Mouse (Mus musculus) CH12.LX (cell line): ENCODE results near the gene Gm17087.

Source experiments
- CHD1 ChIP-seq: IDR thresholded peaks from 2 replicates; pipeline ENCODE4 v1.6.1; 2012; ENCODE audit warnings: low read depth, low read length, improper control_type of control experiment, inconsistent platforms
- CHD2 ChIP-seq: IDR thresholded peaks from 2 replicates; pipeline ENCODE4 v1.6.1; 2011; ENCODE audit warnings: low read length, improper control_type of control experiment
- CTCF ChIP-seq, 2 experiments: IDR thresholded peaks in 1 of 2; conservative IDR thresholded peaks in 1 of 2; 2 replicates each; pipeline ENCODE4 v1.5.1; 2011 to 2012; ENCODE audit warnings: low read depth in 2 of 2, low read length in 2 of 2, improper control_type of control experiment in 1 of 2, inconsistent platforms in 1 of 2, mild to moderate bottlenecking in 1 of 2, moderate library complexity in 1 of 2
- EP300 ChIP-seq: IDR thresholded peaks from 2 replicates; pipeline ENCODE4 v1.6.1; 2011; ENCODE audit warnings: low read length, improper control_type of control experiment
- POLR2A ChIP-seq: IDR thresholded peaks from 2 replicates; pipeline ENCODE4 v1.6.1; 2011; ENCODE audit warnings: low read depth, mild to moderate bottlenecking, improper control_type of control experiment, low read length
- SMC3 ChIP-seq: IDR thresholded peaks from 2 replicates; pipeline ENCODE4 v1.6.1; 2011; ENCODE audit warnings: low read depth, low read length, improper control_type of control experiment
- UBTF ChIP-seq: IDR thresholded peaks from 2 replicates; pipeline ENCODE4 v1.6.1; 2012; ENCODE audit warnings: low read depth, mild to moderate bottlenecking, inconsistent platforms, low read length, improper control_type of control experiment, moderate library complexity
- USF2 ChIP-seq: conservative IDR thresholded peaks from 2 replicates; pipeline ENCODE4 v1.6.1; 2011; ENCODE audit warnings: low read depth, low read length, improper control_type of control experiment
- ZC3H11A ChIP-seq: IDR thresholded peaks from 2 replicates; pipeline ENCODE4 v1.6.1; 2012; ENCODE audit warnings: low read depth, mild to moderate bottlenecking, inconsistent platforms, low read length, improper control_type of control experiment
- ZKSCAN1 ChIP-seq: IDR thresholded peaks from 2 replicates; pipeline ENCODE4 v1.6.1; 2012; ENCODE audit warnings: low read depth, inconsistent platforms, low read length, improper control_type of control experiment, borderline replicate concordance

DNA sequence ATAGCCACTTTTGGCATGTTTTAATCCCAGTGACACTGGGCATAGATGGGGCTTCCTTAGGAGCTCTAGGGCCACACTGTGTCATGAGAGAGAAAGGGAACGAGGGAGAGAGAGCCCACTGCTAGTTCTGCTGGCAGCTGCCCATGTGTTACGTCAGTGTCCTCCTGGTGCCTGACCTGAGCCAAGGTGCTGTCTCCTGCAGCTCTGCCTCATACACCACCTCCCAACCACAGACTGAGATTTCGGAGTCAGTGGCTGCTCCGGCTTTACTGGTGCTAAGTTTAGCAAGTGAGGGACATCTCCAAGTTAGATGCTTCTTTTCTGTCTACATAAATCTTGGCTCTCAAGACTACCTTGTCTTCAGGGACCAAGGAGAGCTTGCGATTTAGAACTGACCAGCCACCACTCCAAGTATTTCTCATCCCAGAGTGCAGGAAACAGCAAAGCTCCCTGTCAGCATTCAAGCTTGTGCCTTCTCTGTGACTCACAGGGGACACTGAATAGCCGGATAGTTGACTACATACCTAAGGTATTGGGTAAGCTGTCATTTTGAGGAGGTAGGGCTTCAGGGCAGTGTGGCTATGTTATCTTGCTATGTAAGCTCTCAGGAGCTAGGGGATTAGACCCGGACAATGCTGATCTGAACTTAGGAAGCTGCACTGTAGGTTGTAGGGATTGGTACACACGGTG, 14.3 kb downstream of the Gm17087 start:
- no peak for TF ChIP-seq CTCF (conservative IDR thresholded peaks at IDR 0.05 in 1 of 2, IDR thresholded peaks at IDR 0.05 in 1 of 2; ENCODE audit: low read depth in 2 of 2, low read length in 2 of 2)
- TF ChIP-seq CHD2: no peak
- no peak for TF ChIP-seq CHD1
- no peak for TF ChIP-seq ZC3H11A
- no peak for TF ChIP-seq UBTF
- TF ChIP-seq POLR2A: no peak
- no peak for TF ChIP-seq SMC3
- no peak for TF ChIP-seq EP300
- no peak for TF ChIP-seq ZKSCAN1
- TF ChIP-seq USF2: no peak
